Mouse (Mus musculus) hindbrain, embryonic 14.5 days (tissue): ENCODE measurements at regions not wholly inside any gene's neighbourhood (a gene's known extent, or its start where the extent isn't known, plus 50 kb on each side); places are given as distances from the start of the nearest gene placed in this dataset.

Source experiments
- ATAC-seq: fragments of 200-750 bp; cut with Nextera tagmentation; 2 replicates; pipeline ENCODE4 v1.8.0; 2017; ENCODE audit warnings: moderate number of reproducible peaks, mild to moderate bottlenecking, moderate TSS enrichment, moderate library complexity; ENCODE audit not compliant: low FRiP score
- DNase-seq: peaks from one replicate; pipeline ENCODE4 v3.0.0-alpha.2; 2015; ENCODE audit warnings: low spot score
- H3K27ac ChIP-seq: fragments of 300-500 bp; sonication (generic); 2 replicates; pipeline ENCODE4 v1.5.1; 2014; ENCODE audit warnings: mild to moderate bottlenecking, moderate library complexity
- H3K27me3 ChIP-seq: fragments of 300-500 bp; sonication (generic); 2 replicates; pipeline ENCODE4 v1.6.1; 2014; ENCODE audit warnings: mild to moderate bottlenecking, low read length, mixed read lengths; ENCODE audit not compliant: control insufficient read depth, insufficient read depth
- H3K36me3 ChIP-seq: fragments of 300-500 bp; sonication (generic); replicated peaks from 2 replicates; pipeline ENCODE4 v1.6.1; 2014; ENCODE audit not compliant: control insufficient read depth, insufficient read depth
- H3K4me1 ChIP-seq: fragments of 300-500 bp; sonication (generic); replicated peaks from 2 replicates; pipeline ENCODE4 v1.6.1; 2014; ENCODE audit warnings: antibody characterized with exemption, low read length, mixed read lengths; ENCODE audit not compliant: control insufficient read depth, insufficient read depth
- H3K4me2 ChIP-seq: fragments of 300-500 bp; sonication (generic); replicated peaks from 2 replicates; pipeline ENCODE4 v1.6.1; 2014; ENCODE audit warnings: mild to moderate bottlenecking, moderate library complexity
- H3K4me3 ChIP-seq: fragments of 300-500 bp; sonication (generic); replicated peaks from 2 replicates; pipeline ENCODE4 v1.5.1; 2014; ENCODE audit warnings: mild to moderate bottlenecking, low read length
- H3K9ac ChIP-seq: fragments of 300-500 bp; sonication (generic); 2 replicates; pipeline ENCODE4 v1.6.1; 2014
- H3K9me3 ChIP-seq: fragments of 300-500 bp; sonication (generic); 2 replicates; pipeline ENCODE4 v1.6.1; 2016; ENCODE audit warnings: low read length; ENCODE audit not compliant: control insufficient read depth
- WGBS: fragments of 180-500 bp; shearing (Covaris S2); extraction: QIAGEN DNeasy Blood & Tissue Kit; methylation state at CpG from one replicate; pipeline ENCODE4 v1.1.7; 2014; 5-methylcytosine and 5-hydroxymethylcytosine counted together

DNA sequence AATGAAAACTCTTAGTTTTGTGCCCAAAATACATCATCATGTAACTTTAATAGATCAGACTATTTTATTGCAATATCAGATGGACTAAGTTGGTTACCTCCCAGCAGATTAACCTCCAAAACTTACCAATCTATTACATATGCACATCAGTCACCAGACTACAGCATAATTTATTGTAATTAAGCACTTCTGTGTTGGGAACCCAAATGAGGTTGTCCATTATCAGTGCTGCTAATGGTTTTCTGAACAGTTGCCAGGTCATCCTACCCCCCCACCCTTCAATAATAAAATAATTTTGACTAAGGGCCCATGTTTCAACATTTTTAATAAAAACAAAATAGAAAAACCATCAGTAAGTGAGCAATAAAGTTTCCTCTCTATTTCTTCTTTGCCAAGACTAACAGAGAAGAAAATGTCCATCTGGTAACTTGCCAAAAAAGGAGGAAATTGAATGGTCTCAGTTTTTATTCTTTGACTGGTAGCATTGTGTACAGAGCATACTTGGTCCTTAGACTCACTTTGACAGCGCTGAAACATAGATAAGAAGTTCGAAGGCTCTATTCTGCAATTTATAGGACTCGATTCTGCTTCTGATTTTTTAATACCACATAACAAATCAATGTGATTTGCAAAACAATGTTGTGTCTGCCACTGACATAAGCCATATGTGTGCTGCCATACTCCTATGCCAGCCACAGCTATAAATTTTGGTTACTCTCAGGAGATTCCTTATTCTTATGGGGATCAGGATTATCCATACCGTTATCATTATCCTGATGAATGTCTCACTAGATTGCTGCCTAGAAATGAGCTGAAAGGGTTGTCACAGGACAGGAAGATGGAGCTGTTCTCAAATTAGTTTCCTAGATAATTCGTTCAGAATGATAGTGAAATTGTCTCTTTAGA is 152.4 kb upstream of the Ferd3l start:
- Histone ChIP-seq H3K36me3 (no peaks in the 10 kb centered on the region), H3K27ac (no peak overlapping the region), H3K9ac (no peak overlapping the region), H3K9me3 (no peaks in the 10 kb centered on the region), H3K4me2 (no peak overlapping the region), H3K4me3 (no peak overlapping the region), H3K27me3 (no peaks in the 10 kb centered on the region), H3K4me1 (no peaks in the 10 kb centered on the region)
- WGBS: 67% methylated on average over 5 of the region's 5 CpGs
- DNase-seq (no peak), ATAC-seq (no peak)

DNA sequence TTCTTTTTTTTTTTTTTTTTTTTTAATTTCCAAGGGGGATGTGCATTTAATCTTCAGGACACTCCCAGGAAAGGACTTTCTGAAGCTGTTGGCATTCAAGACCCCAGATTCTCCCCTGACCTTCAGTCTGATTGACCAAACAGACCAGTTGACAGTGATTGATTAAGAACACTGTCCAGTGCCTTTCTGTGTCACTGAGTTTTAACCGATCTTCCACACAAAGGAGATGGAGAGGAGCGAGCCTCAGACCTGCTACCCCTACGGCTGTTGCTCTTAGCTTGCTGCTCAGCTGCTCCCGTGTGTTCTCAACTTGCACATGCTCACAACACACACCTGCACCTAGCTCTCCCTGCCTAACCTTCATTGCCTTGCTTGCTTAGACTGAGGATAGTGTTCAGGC is 149.7 kb upstream of the Ferd3l start:
- WGBS: 25% methylated on average over 4 of the region's 4 CpGs
- no peak for ATAC-seq

GRCm38 (mm10) chr12:33779898-33780297 is 148.3 kb upstream of the Ferd3l start:
- H3K9me3 ChIP-seq: no peaks in the 10 kb centered on the region
- no peak overlapping the region for H3K9ac ChIP-seq
- H3K4me3 ChIP-seq: no peak overlapping the region
- H3K36me3 ChIP-seq: no peaks in the 10 kb centered on the region
- ATAC-seq (no peak), DNase-seq (no peak)
- WGBS: 77% methylated on average over 2 of the region's 2 CpGs
- H3K4me1 ChIP-seq: no peaks in the 10 kb centered on the region
- H3K27ac ChIP-seq: no peak overlapping the region
- no peaks in the 10 kb centered on the region for H3K27me3 ChIP-seq
- H3K4me2 ChIP-seq: no peak overlapping the region

More for the DNA sequence above, 149.7 kb upstream of the Ferd3l start:
- H3K4me1 ChIP-seq: no peaks in the 10 kb centered on the region
- no peak overlapping the region for H3K9ac ChIP-seq
- H3K9me3 ChIP-seq: no peaks in the 10 kb centered on the region
- no peaks in the 10 kb centered on the region for H3K27me3 ChIP-seq
- no peak overlapping the region for H3K4me2 ChIP-seq
- H3K4me3 ChIP-seq: no peak overlapping the region
- no peak for DNase-seq
- no peak overlapping the region for H3K27ac ChIP-seq
- H3K36me3 ChIP-seq: no peaks in the 10 kb centered on the region

DNA sequence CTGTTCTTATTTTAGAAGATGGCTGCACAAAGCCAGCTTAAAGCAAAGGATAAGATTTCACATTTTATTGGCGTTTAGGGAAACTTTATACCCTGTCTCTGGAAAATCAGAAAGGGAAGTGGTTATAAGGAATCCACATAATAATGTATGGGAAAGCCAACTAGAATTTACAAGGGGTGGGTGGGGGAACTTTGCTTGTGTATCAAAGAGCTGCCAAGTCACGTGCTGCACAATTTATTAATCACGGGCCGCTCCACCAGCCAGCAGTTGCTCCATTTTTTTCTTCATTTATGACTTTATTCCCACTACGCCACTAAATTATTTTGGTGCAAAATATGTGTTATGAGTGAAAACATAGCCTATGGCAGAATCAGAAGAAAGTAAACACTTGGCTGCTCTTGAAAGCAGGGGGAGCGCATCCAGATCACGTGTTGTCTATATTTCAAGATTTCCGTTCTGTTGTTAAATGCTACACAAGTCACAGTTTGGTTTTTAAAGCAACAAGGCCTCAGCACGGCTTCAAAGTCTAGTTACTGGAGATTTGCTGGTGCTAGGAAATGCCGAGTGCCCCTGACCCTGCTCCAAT is 123.9 kb upstream of the Ferd3l start:
- no peak overlapping the region for H3K9ac ChIP-seq
- H3K27me3 ChIP-seq: no peaks in the 10 kb centered on the region
- no peak overlapping the region for H3K4me3 ChIP-seq
- no peaks in the 10 kb centered on the region for H3K36me3 ChIP-seq
- DNase-seq: no peak
- no peak for ATAC-seq
- H3K4me1 ChIP-seq: no peaks in the 10 kb centered on the region
- no peaks in the 10 kb centered on the region for H3K9me3 ChIP-seq
- no peak overlapping the region for H3K4me2 ChIP-seq
- no peak overlapping the region for H3K27ac ChIP-seq
- WGBS: 84% methylated on average over 10 of the region's 10 CpGs

DNA sequence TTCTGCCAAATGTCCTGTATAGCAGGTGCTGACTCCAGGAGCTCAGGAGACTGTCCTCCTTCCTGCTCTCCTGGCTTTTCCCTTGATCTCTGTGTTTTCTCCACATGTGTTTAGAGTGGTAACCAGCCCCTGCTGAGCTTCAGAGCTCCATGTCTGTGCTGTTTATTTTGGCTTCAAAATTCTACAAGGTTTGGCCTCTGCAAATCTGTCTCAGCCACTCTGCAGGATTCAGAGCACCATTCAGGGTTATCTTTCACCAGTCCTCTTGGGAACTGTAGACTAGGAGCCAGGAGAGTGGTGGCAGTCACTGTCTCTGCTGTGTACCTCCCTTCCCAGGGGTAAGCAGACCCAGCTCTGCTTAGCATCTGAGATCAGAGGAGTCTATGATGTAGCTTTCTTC is 102.7 kb upstream of the Ferd3l start:
- H3K27ac ChIP-seq: no peak overlapping the region
- DNase-seq (no peak), ATAC-seq (no peak)
- H3K36me3 ChIP-seq: no peaks in the 10 kb centered on the region
- H3K4me1 ChIP-seq: no peaks in the 10 kb centered on the region
- H3K4me2 ChIP-seq: no peak overlapping the region
- H3K9me3 ChIP-seq: no peaks in the 10 kb centered on the region
- H3K9ac ChIP-seq: no peak overlapping the region
- H3K4me3 ChIP-seq: no peak overlapping the region
- H3K27me3 ChIP-seq: no peaks in the 10 kb centered on the region

- Histone ChIP-seq H3K27ac (no peak overlapping the region), H3K4me1 (0 out of 2 replicates have a peak, but pooled peaks cover 5% of the 10 kb centered on the region), H3K9ac (no peak overlapping the region), H3K27me3 (no peaks in the 10 kb centered on the region), H3K36me3 (no peaks in the 10 kb centered on the region), H3K9me3 (no peaks in the 10 kb centered on the region), H3K4me2 (no peak overlapping the region), H3K4me3 (no peak overlapping the region)
- DNase-seq (no peak), ATAC-seq (no peak)
Observed at GRCm38 (mm10) chr12:33849088-33849487, 79.1 kb upstream of the Ferd3l start.

GRCm38 (mm10) chr12:33851736-33852135 is 76.5 kb upstream of the Ferd3l start:
- 71% methylated on average over 1 of the region's 1 CpGs for WGBS
- Histone ChIP-seq H3K4me2 (no peak overlapping the region), H3K4me3 (no peak overlapping the region), H3K27ac (no peak overlapping the region), H3K9me3 (no peaks in the 10 kb centered on the region), H3K4me1 (0 out of 2 replicates have a peak, but pooled peaks cover 5% of the 10 kb centered on the region), H3K36me3 (no peaks in the 10 kb centered on the region), H3K27me3 (no peaks in the 10 kb centered on the region), H3K9ac (no peak overlapping the region)
- DNase-seq: no peak
- ATAC-seq: no peak; the same call in 1 of the 2 replicates
